Mouse (Mus musculus) liver, postnatal 0 days (tissue): ENCODE results near the gene Sp2. TPM values are rescaled to one million over a fixed set of nuclear protein-coding genes. Genes with fewer than 3 reads are reported as not detected.

Source experiments
- ATAC-seq: fragments of 200-750 bp; cut with Nextera tagmentation; 2 replicates; pipeline ENCODE4 v1.8.0; 2017; ENCODE audit warnings: mild to moderate bottlenecking, moderate library complexity
- DNase-seq: peaks from one replicate; pipeline ENCODE4 v3.0.0-alpha.2; 2016
- H3K27ac ChIP-seq: fragments of 300-500 bp; sonication (generic); 2 replicates; pipeline ENCODE4 v1.5.1; 2014; ENCODE audit warnings: antibody characterized with exemption, moderate library complexity, mild to moderate bottlenecking, low read depth
- H3K27me3 ChIP-seq: fragments of 300-500 bp; sonication (generic); 2 replicates; pipeline ENCODE4 v1.6.1; 2014; ENCODE audit warnings: low read length, control low read depth, mixed read lengths; ENCODE audit not compliant: insufficient read depth
- H3K36me3 ChIP-seq: fragments of 300-500 bp; sonication (generic); replicated peaks from 2 replicates; pipeline ENCODE4 v1.6.1; 2014; ENCODE audit warnings: mild to moderate bottlenecking, control low read depth, low read length, moderate library complexity, mixed read lengths; ENCODE audit not compliant: insufficient read depth
- H3K4me1 ChIP-seq: fragments of 300-500 bp; sonication (generic); 2 replicates; pipeline ENCODE4 v1.6.1; 2014; ENCODE audit warnings: antibody characterized with exemption, mild to moderate bottlenecking, control low read depth; ENCODE audit not compliant: insufficient read depth
- H3K4me2 ChIP-seq: fragments of 300-500 bp; sonication (generic); 2 replicates; pipeline ENCODE4 v1.6.1; 2014; ENCODE audit warnings: low read depth, mild to moderate bottlenecking, low read length, moderate library complexity, mixed read lengths
- H3K4me3 ChIP-seq: fragments of 300-500 bp; sonication (generic); 2 replicates; pipeline ENCODE4 v1.5.1; 2014; ENCODE audit warnings: low read depth, low read length
- H3K9ac ChIP-seq: fragments of 300-500 bp; sonication (generic); replicated peaks from 2 replicates; pipeline ENCODE4 v1.6.1; 2014; ENCODE audit warnings: mild to moderate bottlenecking, moderate library complexity
- H3K9me3 ChIP-seq: fragments of 300-500 bp; sonication (generic); 2 replicates; pipeline ENCODE4 v1.6.1; 2016; ENCODE audit warnings: mild to moderate bottlenecking, control low read depth, low read length, mixed read lengths
- CTCF ChIP-seq: sonication (generic); IDR thresholded peaks from 2 replicates; pipeline ENCODE4 v1.5.1; 2016; ENCODE audit warnings: antibody characterized with exemption, low read depth
- EP300 ChIP-seq: IDR thresholded peaks from 2 replicates; pipeline ENCODE4 v1.6.1; 2016; ENCODE audit warnings: antibody characterized with exemption, low read depth, mild to moderate bottlenecking
- WGBS: fragments of 180-500 bp; shearing (Covaris S2); extraction: QIAGEN DNeasy Blood & Tissue Kit; methylation state at CpG from one replicate; pipeline ENCODE4 v1.1.7; 2014; ENCODE audit not compliant: insufficient replicate concordance; 5-methylcytosine and 5-hydroxymethylcytosine counted together
- polyA plus RNA-seq: library from polyadenylated mRNA; unstranded; fragments of >200 nt; fragmentation: Nextera tagmentation; extraction: Ambion mirVana; gene quantifications from 2 replicates; pipeline ENCODE4 v1.2.1, GENCODE M21; 2015

Gene Sp2
- polyA plus RNA-seq, 1 experiment from 2014 or later, result 6.8 TPM

- 88% methylated on average over 10 of the region's 10 CpGs for WGBS
- Histone ChIP-seq H3K9me3 (no peaks in the 10 kb centered on the region), H3K27ac (peak overlapping the region; percentile 66), H3K36me3 (peaks cover 95% of the 10 kb centered on the region), H3K4me2 (peak overlapping the region; percentile 26; the same call in 1 of the 2 replicates), H3K4me3 (no peak overlapping the region), H3K4me1 (peaks cover 24% of the 10 kb centered on the region), H3K27me3 (no peaks in the 10 kb centered on the region), H3K9ac (no peak overlapping the region)
- TF ChIP-seq EP300, result peak; percentile 57; the same call in 1 of the 2 replicates
- no peak for TF ChIP-seq CTCF
- no peak for ATAC-seq
- no peak for DNase-seq
These were observed 25.5 kb downstream of the Sp2 start for GRCm38 (mm10) chr11:96957061-96957805.

GRCm38 (mm10) chr11:96956009-96956724, 26.6 kb downstream of the Sp2 start:
- Histone ChIP-seq H3K4me3 (no peak overlapping the region), H3K9ac (no peak overlapping the region), H3K27ac (peak overlapping the region; percentile 66), H3K36me3 (peaks cover 94% of the 10 kb centered on the region), H3K27me3 (no peaks in the 10 kb centered on the region), H3K4me1 (peaks cover 24% of the 10 kb centered on the region), H3K4me2 (peak overlapping the region; percentile 42), H3K9me3 (no peaks in the 10 kb centered on the region)
- peak; percentile 92 for ATAC-seq
- peak; percentile 70 for DNase-seq
- 60% methylated on average over 20 of the region's 20 CpGs for WGBS
- TF ChIP-seq CTCF (peak; percentile 63), EP300 (peak; percentile 84)

GRCm38 (mm10) chr11:96955094-96955493, 27.7 kb downstream of the Sp2 start:
- Histone ChIP-seq H3K4me1 (peaks cover 24% of the 10 kb centered on the region), H3K4me2 (0 out of 2 replicates have a peak overlapping the region, but pooled peaks have one; percentile 6), H3K36me3 (peaks cover 95% of the 10 kb centered on the region), H3K9me3 (no peaks in the 10 kb centered on the region), H3K9ac (no peak overlapping the region), H3K27me3 (no peaks in the 10 kb centered on the region), H3K27ac (0 out of 2 replicates have a peak overlapping the region, but pooled peaks have one; percentile 34), H3K4me3 (no peak overlapping the region)
- 75% methylated on average over 4 of the region's 4 CpGs for WGBS
- DNase-seq, result no peak
- ATAC-seq, result no peak
- TF ChIP-seq CTCF, result no peak
- TF ChIP-seq EP300, result no peak

- Histone ChIP-seq H3K4me2 (no peak overlapping the region), H3K9ac (no peak overlapping the region), H3K4me1 (peaks cover 37% of the 10 kb centered on the region), H3K9me3 (no peaks in the 10 kb centered on the region), H3K36me3 (peaks cover 81% of the 10 kb centered on the region), H3K4me3 (no peak overlapping the region), H3K27me3 (no peaks in the 10 kb centered on the region), H3K27ac (0 out of 2 replicates have a peak overlapping the region, but pooled peaks have one; percentile 22)
- no peak for ATAC-seq
- TF ChIP-seq EP300 (no peak), CTCF (no peak)
- WGBS, result 62% methylated on average over 6 of the region's 6 CpGs
- DNase-seq, result no peak
These were observed 29.9 kb downstream of the Sp2 start for GRCm38 (mm10) chr11:96952896-96953295.

GRCm38 (mm10) chr11:96952426-96952825, 30.3 kb downstream of the Sp2 start:
- H3K27me3 ChIP-seq, result no peaks in the 10 kb centered on the region
- no peaks in the 10 kb centered on the region for H3K9me3 ChIP-seq
- no peak for DNase-seq
- H3K4me2 ChIP-seq, result no peak overlapping the region
- no peak for TF ChIP-seq CTCF
- no peak for TF ChIP-seq EP300
- H3K27ac ChIP-seq, result 0 out of 2 replicates have a peak overlapping the region, but pooled peaks have one; percentile 22
- 77% methylated on average over 10 of the region's 10 CpGs for WGBS
- H3K4me1 ChIP-seq, result peaks cover 39% of the 10 kb centered on the region
- H3K4me3 ChIP-seq, result no peak overlapping the region
- H3K36me3 ChIP-seq, result peaks cover 76% of the 10 kb centered on the region
- ATAC-seq, result no peak
- H3K9ac ChIP-seq, result no peak overlapping the region

- Histone ChIP-seq H3K27me3 (no peaks in the 10 kb centered on the region), H3K27ac (no peak overlapping the region), H3K9ac (no peak overlapping the region), H3K4me2 (no peak overlapping the region), H3K4me3 (no peak overlapping the region), H3K36me3 (peaks cover 60% of the 10 kb centered on the region), H3K4me1 (peaks cover 32% of the 10 kb centered on the region), H3K9me3 (no peaks in the 10 kb centered on the region)
- ATAC-seq (no peak), DNase-seq (no peak)
- WGBS, result 97% methylated on average over 3 of the region's 3 CpGs
- TF ChIP-seq CTCF, result peak; percentile 64
- TF ChIP-seq EP300, result no peak
These were observed 32.0 kb downstream of the Sp2 start for GRCm38 (mm10) chr11:96950767-96951166.
